Mouse (Mus musculus) NIH3T3 (cell line): Measurements from ENCODE around the gene Poc1a.
A peak's percentile ranks its signal among the peaks of the same experiment; 100 is the strongest.

Source experiments
- DNase-seq: peaks from one replicate; pipeline ENCODE4 v3.0.0-alpha.2; 2012; ENCODE audit warnings: low read depth

The Poc1a gene

GRCm38 (mm10) chr9:106280808-106281544, at the start of gene Poc1a:
Gene Poc1a (plus strand): TSS chr9:106281061.
- peak; percentile 91 for DNase-seq

GRCm38 (mm10) chr9:106231220-106231619, 49.6 kb upstream of the Poc1a start:
- DNase-seq, result no peak

- no peak for DNase-seq
These were observed 49.0 kb upstream of the Poc1a start for GRCm38 (mm10) chr9:106231816-106232215.

- DNase-seq, result no peak
These were observed 47.9 kb upstream of the Poc1a start for GRCm38 (mm10) chr9:106232956-106233355.

DNA sequence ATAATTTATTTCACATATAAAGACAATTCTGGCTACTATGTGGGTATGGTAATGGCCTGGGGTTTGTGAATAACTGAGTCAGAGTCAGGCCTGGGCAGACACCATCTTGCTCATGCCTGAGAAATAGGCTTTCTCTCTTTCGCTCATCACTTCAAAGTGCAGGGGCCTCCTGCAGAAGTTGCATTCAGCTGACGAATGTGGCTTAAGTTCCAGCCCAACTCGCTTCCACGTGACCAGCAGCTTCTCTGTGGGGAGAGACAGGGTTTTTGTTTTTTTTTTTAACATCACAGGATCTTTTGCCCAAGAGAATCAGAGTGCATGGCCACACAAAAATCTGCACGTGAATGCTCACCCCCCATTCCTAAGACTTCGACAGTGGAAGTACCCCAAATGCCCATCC, 46.9 kb upstream of the Poc1a start:
- DNase-seq, result no peak

DNA sequence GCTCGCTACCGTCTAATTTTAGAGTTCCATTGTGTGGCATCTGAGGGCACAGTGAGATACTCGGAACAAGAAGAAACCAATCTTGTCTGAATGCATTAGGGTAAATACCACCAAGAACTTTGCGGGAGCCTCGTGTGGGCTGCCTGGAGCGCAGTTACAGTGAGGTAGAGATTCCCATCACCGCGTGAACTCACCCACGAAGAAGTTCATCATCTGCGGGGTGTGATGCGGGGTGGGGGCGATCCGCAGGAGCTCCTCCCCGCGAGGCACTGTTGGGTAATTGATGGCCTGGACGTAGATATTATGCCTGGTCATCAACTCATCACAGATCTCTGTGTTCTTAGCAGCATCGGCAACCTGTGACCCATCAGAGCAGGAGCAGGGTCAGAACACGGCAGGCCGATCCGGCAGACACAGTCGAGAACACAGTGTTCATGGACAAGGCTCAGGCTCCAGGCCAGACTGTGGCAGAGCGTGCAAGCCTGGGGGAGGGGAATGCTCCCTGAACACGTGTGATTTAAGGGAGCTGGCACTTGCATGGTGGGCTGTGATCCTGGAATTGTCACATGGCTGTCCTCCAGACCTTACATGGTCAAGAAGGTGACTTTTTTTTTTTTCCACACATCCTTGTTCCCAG, 45.5 kb upstream of the Poc1a start:
- DNase-seq, result no peak

DNA sequence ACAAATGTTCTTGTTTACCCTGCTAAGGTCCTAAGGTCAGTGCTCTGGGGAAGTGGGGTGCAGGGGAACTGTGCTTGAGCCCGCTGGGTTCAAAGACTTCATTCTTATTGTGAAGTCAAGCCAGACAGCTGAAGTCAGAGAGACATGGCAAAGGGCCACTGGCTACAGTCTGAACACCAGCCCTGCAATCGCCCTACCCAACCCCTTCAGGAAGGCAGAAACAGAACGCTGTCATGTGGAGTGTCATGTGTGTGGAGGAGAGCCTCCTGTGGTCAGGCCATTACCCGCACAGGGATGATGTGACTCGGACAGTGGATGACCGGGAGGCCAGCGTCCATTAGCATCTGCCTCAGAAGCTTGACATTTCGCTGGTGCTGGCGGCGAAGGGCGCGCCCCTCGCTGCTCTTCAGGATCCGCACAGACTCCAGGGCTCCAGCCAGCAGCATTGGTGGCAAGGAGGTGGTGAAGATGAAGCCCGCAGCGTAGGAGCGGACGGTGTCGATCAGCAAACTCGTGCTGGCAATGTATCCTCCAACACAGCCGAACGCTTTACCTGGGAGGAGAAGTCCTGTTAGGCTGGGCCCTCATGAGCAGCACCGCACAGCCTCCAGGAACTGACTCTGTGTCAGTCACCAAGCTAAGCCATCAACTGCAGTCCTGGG, 44.6 kb upstream of the Poc1a start:
- DNase-seq, result no peak

GRCm38 (mm10) chr9:106236818-106237211, 44.0 kb upstream of the Poc1a start:
- DNase-seq, result peak; percentile 44

DNA sequence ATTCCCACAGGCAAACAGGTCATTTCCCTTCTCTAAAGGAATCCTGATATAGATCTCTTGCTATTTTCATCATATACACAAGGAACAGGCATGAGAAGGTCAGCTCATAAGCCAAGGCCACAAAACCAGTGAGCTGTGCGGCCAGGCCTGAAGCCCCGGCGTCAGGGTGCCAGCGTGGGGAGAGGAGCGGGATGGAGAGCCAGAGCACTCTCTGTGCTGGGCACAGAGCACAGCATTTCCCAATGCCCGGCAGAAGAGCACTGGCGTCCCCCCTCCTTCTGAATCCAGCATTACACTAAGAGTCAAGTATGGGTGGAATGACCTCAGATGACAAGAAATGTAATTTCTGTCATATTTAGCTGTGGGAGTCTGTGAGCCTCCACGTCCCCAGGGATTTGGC, 43.5 kb upstream of the Poc1a start:
- no peak for DNase-seq

- DNase-seq, result no peak
These were observed 43.0 kb upstream of the Poc1a start for GRCm38 (mm10) chr9:106237878-106238277.

DNA sequence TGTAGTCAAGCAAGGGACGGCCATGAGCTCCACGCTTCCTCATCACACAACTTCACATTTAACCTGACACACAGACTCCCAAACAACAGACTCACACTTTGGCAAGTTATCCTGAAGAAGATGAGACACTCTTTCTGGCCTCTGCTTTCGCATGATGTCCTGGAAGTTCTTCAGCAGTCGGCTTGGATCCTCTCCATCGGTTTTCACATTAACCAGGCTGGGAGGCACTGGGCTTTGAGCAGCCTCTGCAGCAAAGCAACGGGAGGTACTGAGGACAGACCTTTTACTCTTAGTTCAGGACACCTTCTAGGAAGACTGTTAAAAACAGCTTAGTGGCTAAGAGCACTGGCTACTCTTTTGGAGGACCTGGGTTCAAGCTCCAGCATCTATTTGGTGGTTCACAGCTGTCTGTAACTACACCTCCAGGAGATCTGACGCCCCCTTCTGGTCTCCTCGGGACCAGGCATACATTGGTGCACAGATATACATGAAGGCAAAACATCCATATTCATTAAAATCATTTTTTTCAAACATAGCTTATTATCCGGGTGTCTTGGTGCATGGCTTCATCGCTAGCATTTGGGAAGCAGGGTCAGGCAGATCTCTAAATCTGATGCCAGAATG, 39.2 kb upstream of the Poc1a start:
- DNase-seq, result no peak

DNA sequence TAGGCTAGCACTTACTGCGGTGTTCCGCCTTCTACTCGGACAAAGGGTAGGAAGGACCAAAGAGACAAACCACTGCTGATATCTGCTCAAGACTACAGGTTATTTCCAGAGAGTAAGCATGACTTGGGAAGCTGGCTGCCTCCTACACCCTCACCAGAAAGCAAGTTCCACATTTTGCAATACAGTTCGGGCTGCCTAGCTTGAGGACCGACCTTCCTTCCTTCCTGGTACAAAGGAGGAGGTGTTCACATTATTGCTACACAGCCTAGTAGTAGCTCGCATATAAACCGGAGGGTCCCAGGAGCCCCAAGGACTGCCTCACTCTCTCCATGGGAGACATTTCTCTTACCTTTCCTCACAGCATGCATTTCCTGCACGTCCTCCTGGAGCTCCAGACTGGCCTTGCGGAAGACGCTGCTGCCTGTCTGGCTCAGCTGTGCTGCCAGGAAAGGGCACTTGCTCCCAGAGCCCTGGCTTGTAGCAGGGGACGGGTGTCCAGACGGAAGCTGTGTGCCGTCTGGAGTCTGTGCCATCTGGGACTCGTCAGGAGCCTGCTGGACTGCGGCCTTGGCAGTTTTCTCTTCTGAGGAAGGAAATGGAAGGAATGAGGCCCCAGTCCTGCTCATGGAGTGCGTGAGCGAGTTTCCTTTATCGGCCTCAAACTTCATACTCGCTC, 37.9 kb upstream of the Poc1a start:
- DNase-seq, result no peak

DNA sequence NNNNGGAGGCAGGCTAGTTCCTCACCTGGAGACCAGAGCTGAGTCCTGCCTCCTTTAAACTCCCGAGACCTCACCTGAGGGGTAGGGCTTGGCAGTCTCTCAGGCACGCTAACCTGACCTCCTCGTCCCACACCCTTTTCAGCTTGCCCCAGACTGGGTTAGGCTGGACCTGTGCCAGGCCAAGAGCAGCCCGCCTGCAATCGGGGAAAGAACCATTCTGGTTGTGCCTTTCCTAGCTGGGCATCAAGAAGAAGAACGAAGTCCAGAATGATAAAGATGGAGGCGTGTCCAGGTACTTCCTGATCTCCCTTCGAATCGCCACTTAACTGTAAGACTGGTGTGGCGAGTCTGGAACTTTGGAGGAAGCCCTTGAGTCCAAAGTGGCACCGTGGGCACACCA, 31.3 kb upstream of the Poc1a start:
- DNase-seq, result no peak

- DNase-seq, result peak; percentile 55
These were observed 30.6 kb upstream of the Poc1a start for GRCm38 (mm10) chr9:106250245-106250644.

DNA sequence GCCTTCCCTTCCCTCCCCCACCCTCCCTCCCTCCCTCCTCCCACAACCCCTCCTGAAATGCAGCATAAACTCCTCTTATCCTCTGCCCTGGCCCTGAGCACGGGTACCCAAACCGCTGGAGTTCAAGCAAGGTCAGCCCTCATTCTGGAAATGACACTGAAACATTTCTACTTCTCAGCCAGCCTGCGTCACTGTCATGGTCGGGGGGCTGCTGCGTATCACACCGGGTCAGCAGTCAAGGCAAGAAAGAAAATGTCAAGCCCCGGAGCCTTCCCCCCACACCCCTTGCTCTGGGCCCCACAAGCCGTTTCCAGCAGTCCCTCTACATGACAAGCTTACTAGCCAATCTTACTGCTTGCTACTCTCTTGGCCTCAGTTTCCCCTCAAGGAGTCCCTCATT, 29.8 kb upstream of the Poc1a start:
- no peak for DNase-seq

DNA sequence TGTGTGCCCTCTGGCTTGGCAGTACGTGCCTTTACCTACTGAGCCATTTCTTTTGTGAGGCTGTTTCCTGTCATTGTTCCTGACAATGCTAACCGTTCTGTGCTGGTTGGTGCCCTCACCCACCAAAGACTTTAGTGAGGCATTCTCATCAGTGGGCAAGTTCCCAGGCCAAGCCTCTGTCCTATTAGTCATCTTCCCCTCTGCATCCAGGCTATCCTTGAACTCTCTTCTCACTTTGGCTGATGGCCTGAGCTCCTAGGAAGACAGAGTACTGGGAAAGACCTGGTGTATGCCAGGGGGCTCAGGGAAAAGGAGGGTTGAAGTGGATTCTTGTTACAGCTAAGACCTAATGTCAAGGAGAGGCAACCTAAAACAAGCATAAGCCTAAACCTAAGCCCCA, 26.9 kb upstream of the Poc1a start:
- peak; percentile 44 for DNase-seq

DNA sequence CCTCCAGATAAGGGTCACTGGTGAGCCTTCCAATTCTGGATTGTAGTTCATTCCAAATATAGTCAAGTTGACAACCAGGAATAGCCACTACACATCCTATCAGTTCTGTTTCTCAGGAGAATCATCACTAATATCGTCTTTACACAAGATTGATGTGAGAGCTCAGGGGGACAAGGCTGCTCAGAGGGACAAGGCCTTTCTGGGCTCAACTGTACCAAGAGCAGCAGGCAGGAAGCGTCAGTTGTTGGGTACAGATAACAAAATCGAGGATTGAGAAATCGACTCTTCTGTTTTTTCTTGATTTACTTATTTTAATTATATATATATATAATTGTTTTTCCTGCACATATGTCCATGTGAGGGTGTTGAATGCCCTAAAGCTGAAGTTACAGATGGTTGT, 22.4 kb upstream of the Poc1a start:
- no peak for DNase-seq

DNA sequence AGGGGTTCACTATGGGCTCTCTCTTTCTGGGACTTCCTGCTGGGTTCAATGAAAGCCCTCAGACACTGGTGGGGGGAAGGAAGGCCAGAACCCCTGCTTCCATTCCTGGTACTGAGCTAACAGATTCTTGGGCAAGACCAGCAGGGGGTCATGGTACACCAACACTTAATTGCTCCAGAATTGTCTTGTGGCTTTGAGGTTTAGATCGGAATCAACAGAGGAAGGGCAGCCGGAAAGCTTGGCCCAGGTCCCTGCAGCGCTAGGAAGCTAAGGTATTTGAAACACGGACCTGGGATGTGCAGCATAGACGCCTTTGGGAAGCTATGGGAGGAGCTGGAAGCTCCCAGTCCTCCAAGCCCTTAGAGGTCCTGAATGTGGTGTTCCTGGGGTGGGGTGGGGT, 21.9 kb upstream of the Poc1a start:
- no peak for DNase-seq

GRCm38 (mm10) chr9:106261058-106261457, 19.8 kb upstream of the Poc1a start:
- no peak for DNase-seq

DNA sequence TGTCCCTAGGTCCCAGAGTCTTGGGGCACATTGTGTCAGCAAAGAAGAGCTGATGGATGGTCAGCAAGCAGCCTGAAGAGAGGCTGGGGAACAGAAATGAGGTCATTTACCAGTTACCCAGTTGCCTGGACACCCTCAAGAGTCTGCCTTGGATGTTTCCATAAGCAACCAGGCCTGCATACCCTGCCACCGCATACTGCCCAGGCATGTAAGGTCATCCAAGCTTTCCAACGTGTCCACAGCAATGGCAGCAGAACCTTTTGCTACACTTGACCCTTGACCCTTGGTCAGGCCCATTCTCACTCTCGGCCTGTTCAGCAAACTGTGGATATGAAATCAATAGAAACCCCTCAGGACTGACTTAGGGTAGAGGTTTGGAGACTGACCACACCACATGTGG, 19.4 kb upstream of the Poc1a start:
- no peak for DNase-seq

DNA sequence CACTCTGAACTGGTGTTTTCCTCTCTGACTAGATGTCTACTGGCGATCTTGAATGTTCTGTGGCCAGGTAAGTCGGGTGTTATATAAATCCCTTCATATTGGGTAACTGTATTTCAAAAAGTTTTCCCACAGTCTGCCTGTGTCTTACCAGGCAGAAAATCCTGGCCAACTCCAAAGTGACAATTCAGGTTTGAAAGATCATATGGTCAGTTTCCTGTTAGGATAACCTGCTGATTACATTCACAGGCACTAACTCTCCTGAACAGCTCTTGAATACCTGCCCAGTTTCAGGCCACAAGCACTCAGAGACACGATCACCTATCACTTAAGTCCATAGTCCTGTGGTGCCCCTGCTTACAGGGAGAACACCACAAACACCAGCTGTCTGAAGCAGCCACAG, 18.8 kb upstream of the Poc1a start:
- DNase-seq, result no peak

DNA sequence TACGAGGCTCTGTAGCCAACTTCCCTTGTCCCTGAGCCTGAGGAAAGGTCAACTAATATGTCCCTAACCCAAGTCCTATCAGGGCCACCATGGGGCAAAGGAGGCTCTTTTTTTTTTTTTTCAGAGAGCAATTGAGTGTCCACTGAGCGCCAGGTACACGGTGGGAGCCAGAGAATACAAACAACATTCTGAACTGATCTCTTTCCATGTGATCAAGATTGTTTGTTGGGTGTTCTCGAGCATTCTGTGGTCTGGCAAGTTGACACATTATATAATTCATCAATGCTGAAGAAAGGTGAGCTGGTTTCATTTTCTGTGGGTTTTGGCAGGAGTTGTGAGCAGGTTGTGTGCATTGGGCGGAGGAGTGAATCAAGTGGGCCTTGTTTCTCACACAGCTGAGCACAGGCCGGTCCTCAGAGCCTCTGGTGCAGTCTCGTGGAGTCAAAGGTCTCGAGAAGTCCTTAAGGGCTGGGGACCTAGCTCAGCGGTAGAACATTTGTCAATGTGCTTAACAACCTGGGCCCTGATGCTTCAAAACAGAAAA, 17.4 kb upstream of the Poc1a start:
- DNase-seq, result peak; percentile 70
